Mouse (Mus musculus) bone marrow macrophage, adult 2 months (primary cell): ENCODE results near the gene Kcnh1.

Experiments used
- CTCF ChIP-seq: IDR thresholded peaks from 2 replicates; pipeline ENCODE4 v1.5.1; 2012; ENCODE audit warnings: low read depth, mild to moderate bottlenecking, low read length, moderate library complexity
- POLR2A ChIP-seq: IDR thresholded peaks from 2 replicates; pipeline ENCODE4 v1.6.1; 2012; ENCODE audit warnings: mild to moderate bottlenecking, low read depth, low read length, borderline replicate concordance

GRCm38 (mm10) chr1:192179877-192180276 lies 10.7 kb upstream of the Kcnh1 start:
- TF ChIP-seq CTCF, result no peak
- no peak for TF ChIP-seq POLR2A
